Mouse (Mus musculus) spleen, adult 10 weeks (tissue): Measurements from ENCODE around the gene Mgat5. TPM values are rescaled to one million over a fixed set of nuclear protein-coding genes. Genes with fewer than 3 reads are reported as not detected.

Source experiments
- polyA plus RNA-seq: library from polyadenylated mRNA; stranded (reverse); fragments of 350-450 nt; fragmentation: Illumina TruSeq; extraction: RNeasy Lipid Tissue Mini Kit (QIAGEN cat#74804); gene quantifications from one replicate; pipeline ENCODE4 v1.2.3, GENCODE M21; 2015; ENCODE audit warnings: low replicate concordance; ENCODE audit not compliant: insufficient read depth

The Mgat5 gene
- polyA plus RNA-seq = 11.8 TPM

GRCm38 (mm10) chr1:127204817-127205485 lies at the start of gene Mgat5:
Gene Mgat5 (plus strand): TSS chr1:127205015.

